Mouse (Mus musculus) embryonic stem cell, embryonic (primary cell): ENCODE data around the gene Zkscan16.

Source experiments
- CTCF ChIA-PET, 4 experiments: fragments of 300-600 bp in 2 of 4; fragments of 350-600 bp in 2 of 4; sonication (Branson Sonifier 250); formaldehyde crosslinking; loops; one replicate each; lab custom pipeline; 2022; ENCODE audit warnings: inconsistent platforms in 2 of 4; lab: Charles Lee
- POLR2A ChIA-PET, 4 experiments: fragments of 300-600 bp in 2 of 4; fragments of 350-600 bp in 2 of 4; sonication (Branson Sonifier 250); formaldehyde crosslinking; loops; one replicate each; lab custom pipeline; 2022; ENCODE audit warnings: antibody characterized with exemption in 4 of 4, inconsistent platforms in 1 of 4; lab: Charles Lee

Gene Zkscan16

DNA sequence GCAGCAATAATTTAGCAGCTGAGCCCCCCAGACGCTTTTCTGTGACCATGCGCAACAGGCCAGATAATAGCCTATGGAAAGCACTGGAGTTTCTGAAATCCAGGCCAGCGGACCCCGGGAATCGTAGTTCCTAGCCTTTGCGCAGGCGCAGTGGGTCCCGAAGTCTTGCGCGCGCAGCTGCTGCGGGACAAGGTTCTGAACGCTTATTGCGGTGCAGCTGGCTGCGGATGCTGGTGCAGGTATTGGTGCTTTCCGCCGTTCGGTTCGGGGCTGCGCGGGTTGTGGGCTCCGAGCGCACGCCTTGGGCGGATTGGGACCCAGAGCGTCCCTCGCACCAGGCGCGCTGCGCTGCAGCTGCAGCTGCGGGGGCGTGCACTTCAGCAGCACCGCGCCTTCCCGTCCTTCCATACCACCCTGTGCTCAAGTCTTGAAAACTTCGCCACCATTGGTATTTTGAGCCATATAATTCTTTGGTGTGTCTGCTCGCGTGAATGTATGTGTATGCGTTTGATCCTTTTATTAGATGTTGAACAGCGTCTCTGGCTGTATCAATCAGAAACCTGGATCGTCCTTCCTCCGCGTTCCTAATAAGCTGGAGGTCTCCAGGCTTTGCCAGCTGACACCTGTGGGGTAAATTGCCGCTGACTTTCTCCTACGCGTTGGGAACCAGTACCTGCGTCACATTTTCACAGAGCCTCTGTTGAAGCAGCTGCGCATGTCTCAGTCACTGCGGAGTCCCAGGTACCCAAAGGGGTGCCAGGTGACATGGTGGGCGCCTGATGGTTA, at the start of gene Zkscan16:
Gene Zkscan16 (plus strand): TSS at position 209 of the 786 bp plus-strand sequence.
- ChIA-PET POLR2A (interaction anchor here in 3 of 4 experiments (0.5 to 2.3 kb wide), 11 partner anchors 9 to 1619 kb away, joined by 3 to 9 read pairs (median 5); partner anchors contain the start of genes Dnajc25 (in 1 of the 3), Ecpas (in 1 of the 3) and Ptgr1 (in 1 of the 3)), CTCF (interaction anchor here (0.5 to 2.5 kb wide), 10 partner anchors 9 to 470 kb away, joined by 3 to 13 read pairs (median 5); no protein-coding TSS in a partner anchor)

DNA sequence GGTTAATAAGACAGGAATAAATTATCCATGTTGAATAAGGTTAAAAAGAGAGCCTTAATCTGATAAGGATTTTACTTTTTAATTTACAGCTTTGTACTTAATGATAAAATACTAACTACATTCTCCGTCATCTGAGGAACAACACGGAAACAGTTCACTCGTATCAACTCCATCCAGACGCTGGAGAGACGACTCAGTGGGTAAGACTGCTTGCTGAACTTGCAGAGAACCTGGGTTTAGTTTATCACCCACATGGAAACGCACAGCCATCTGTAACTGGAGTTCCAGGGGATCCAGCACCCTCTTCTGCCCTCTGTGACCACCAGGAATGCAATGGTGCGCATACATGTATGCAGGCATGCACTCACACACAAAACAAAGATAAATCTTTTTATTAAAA, 49.0 kb upstream of the Zkscan16 start:
- ChIA-PET CTCF (no interaction called here), POLR2A (interaction anchor here in 1 of 4 experiments (0.6 kb wide), 1 partner anchor 13 kb away, joined by 3 read pairs; no protein-coding TSS in a partner anchor)

DNA sequence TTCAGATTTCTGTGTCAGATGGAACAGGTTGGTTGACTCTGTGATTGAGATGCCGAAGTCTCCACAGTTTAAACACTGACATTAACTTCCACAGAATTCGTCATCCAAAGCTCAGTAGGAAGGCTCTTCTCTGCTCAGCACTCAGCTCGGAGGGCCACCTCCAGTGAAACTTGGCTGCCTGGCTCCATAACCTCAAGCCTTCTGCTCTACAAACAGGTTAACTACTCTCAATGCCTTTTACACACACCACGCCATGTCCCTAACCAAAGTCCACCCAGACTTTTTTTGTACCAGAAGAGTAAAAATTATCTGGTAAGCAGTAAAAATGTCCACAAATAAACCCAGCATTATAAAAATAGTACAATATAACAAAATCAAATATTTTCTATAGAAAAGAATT, 46.0 kb upstream of the Zkscan16 start:
- POLR2A ChIA-PET = interaction anchor here in 1 of 4 experiments (0.8 kb wide), 1 partner anchor 15 kb away, joined by 3 read pairs; the partner anchor contains the start of gene Ecpas
- CTCF ChIA-PET = no interaction called here

DNA sequence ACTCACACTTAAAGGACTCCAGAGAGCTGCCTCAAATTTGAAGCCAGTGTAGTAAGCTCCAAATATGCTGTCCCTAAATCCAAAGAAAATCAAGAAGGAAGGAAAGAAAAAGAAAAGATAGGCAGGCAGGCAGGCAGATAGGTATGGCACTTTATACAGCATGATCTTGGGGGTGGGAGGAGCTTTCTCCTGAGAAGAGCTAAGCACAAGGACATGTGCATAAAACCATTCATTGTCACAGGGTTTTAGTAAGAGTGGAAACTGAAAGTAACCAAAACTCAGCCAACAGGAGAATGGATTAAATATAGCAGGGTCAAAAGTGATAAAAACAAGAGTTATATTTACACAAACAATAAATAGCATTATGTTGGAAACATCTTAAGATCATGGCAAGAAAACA, 45.1 kb upstream of the Zkscan16 start:
- ChIA-PET CTCF (no interaction called here), POLR2A (interaction anchor here in 1 of 4 experiments (1.1 kb wide), 1 partner anchor 14 kb away, joined by 3 read pairs; the partner anchor contains the start of gene Ecpas)

DNA sequence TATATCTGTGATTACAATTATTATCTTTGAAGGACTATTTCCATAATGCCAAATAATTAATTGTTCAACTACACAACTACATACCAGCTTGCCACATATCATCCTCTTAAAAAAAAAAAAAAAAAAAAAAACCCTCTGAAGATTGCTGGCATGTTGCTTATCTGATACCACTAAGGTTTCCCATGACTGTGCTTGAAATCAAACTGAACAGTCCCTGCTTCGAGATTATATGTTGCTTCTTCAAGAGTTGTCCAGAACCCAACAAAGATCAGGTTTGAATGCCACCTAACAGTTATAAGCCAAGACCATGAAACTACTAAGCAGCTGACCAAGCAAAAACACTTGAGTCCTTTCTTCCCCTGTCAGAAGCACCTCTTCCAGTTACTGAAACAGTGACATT, 36.0 kb upstream of the Zkscan16 start:
- ChIA-PET POLR2A (interaction anchor here in 1 of 4 experiments (0.7 kb wide), 1 partner anchor 13 kb away, joined by 3 read pairs; no protein-coding TSS in a partner anchor), CTCF (interaction anchor here in 2 of 4 experiments (0.6 to 0.7 kb wide), 2 partner anchors 95 to 164 kb away, joined by 9 to 10 read pairs; no protein-coding TSS in a partner anchor)

DNA sequence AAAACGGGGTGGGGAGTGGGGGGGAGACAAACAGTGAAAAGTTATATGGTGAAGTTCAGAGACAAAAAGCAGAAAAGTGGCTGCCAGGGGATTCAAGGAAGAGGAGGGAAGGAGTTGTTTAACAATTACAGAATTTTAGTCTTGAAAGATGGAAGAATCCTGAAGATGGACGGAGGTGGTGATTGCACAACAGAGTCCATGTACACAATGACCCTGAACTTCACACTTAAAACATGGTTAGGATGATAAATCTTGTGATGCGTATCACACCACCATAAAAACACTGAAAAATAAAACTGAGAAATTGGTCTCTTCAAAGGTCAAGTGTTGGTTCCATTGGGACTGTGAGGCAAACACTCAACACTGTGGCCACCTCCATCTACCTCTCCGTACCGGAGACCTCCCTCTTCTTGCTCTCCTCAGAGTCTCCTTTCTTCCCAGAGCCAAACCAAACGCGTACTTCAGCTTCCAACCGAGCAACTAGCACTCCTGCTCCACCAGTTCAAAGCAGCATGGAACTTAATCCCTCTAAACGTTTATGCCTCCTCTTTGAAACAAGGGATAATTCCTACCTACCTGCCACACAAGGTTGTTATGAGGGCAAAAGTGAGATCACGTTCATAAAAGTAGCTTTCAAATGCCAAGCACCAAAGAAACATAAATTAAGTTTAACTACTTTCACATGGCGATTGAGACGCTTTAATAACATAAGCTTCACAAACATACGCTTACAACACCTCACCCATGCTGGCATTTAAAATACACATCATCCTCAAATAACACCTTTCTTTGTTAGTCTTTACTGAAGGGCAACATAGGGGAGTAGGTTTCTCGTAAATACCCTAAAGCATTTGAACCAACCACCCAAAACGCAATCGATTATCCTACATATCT, 33.0 kb upstream of the Zkscan16 start:
- ChIA-PET POLR2A (interaction anchor here in 3 of 4 experiments (0.6 to 3.1 kb wide), 24 partner anchors 8 to 1395 kb away, joined by 3 to 23 read pairs (median 4); partner anchors contain the start of genes Zkscan16 (in 2 of the 3), Dnajc25 (in 1 of the 3), Hsdl2 (in 1 of the 3) and Ptgr1 (in 1 of the 3)), CTCF (interaction anchor here in 1 of 4 experiments (1.4 kb wide), 1 partner anchor 90 kb away, joined by 6 read pairs; no protein-coding TSS in a partner anchor)

DNA sequence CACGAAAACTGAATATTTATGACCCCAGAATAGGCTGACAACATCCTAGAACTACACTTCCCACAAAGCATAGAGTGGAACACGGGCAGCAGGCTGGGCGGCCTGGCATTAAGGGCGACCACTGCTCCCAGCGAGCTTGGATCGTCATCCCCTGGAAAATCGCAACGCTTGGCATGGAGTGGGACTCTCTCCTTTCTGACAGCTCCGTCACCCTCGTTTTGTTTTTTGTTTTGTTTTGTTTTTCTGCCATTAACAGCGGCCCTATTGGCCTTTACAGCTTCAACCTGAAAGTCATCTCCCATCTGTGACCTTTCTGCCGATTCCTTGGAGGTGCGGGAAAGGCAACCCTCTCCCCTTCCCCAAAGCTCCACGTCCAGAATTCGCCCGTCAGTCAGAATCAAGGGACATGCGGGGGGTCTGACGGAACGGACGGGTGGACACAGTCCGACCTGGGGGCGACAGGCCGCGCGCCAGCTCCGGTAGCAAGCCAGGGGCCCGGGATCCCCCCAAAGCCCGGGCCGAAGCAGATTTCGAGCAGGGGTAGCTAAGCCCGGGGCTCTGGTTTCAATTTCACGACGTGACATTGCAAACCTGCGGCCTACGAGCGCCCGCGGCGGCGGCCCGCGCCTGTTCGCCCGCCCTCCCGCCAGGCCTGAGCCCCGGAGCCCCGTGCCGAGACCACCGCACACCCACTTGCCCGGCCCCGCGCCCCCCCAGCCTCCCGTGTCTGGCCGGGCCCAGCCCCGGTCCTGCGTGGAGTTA, 32.2 kb upstream of the Zkscan16 start:
- POLR2A ChIA-PET = interaction anchor here (0.6 to 3.1 kb wide), 37 partner anchors 9 to 1396 kb away, joined by 3 to 23 read pairs (median 3); partner anchors contain the start of genes Zkscan16 (in 2 of the 4), Dnajc25 (in 1 of the 4), Hsdl2 (in 1 of the 4) and Ptgr1 (in 1 of the 4)
- CTCF ChIA-PET = interaction anchor here in 2 of 4 experiments (0.8 to 1.4 kb wide), 5 partner anchors 24 to 658 kb away, joined by 3 to 6 read pairs (median 3); no protein-coding TSS in a partner anchor

DNA sequence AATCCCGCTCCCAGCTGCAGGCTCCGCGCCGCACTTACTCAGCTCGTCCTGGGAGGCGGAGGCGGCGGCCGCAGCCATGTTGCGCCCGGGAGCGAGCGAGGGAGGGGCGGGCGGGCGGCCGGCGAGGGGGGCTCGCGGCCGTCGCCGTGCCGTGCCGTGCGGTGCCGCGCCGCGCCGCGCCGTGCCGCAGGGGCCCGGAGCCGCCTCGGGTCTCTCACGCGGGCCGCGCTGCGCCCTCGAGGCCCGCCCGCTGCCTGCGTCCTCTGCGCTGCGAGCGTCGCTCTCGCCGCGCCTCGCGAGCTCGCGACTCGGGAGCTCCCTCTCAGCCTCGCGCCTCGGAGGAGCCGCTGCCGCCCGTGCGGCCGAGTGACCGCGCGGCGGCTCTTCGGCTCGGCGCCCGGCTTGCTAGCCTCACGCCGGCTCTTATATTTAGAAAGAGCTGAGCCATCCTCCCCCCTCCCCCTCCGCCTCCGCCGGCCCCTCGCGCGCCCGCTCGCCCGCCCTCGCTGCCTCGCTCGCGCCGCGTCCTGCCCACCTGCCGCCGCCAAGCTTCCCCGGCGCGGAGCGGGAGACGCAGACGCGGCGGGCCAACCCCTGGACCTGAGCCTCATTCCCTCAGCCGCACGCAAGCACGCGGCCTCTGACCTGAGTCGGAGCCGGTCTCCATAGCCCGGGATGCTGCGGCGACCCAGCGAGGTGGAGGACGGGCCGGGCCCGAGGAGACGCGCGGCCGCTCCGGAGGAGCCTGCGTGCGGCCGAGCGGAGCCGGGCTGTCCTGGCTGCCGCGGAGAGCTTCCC, 31.4 kb upstream of the Zkscan16 start:
- ChIA-PET CTCF (interaction anchor here in 3 of 4 experiments (0.6 to 1.4 kb wide), 7 partner anchors 23 to 659 kb away, joined by 3 to 7 read pairs (median 3); no protein-coding TSS in a partner anchor), POLR2A (interaction anchor here (0.5 to 3.1 kb wide), 46 partner anchors 9 to 955 kb away, joined by 3 to 23 read pairs (median 4); partner anchors contain the start of genes Dnajc25 (in 1 of the 4), Gng10 (in 1 of the 4), Hsdl2 (in 1 of the 4) and Ptgr1 (in 1 of the 4))

DNA sequence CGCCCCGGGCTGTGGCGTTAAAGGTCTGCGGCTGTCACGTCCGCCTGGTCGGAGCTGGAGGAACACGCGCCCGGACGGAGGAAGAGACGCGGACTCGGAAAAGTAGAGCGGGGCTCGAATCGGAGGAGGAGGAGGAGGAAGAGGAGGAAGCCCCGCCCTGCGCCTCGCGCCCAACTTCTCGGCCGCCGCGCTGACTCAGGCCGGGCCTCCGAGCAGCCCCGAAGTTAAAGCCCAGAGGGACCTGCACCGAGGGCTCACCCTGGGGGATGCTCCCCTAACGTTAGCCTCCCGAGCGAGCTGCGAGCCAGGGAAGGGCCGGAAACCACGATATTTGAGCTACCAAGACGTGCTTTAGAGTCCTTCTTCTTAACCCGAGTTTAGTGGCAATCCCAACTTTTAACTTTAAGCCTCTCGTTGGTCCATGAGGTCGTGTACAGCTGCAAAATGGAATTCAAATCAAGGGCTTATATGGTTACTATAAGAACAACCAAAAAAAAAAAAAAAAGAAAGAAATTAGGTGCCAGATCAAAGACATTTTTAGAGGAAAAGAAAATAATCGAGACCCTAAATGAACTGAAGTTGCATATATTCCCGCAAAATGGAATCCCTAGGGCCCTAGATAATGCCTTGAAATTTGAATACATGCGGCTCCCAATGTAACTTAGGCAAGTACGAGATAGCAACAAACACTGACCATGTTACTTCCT, 30.6 kb upstream of the Zkscan16 start, which contains the start of gene Ecpas:
Gene Ecpas (minus strand): TSS at position 121 of the 707 bp plus-strand sequence.
- CTCF ChIA-PET = interaction anchor here in 3 of 4 experiments (0.6 to 1.2 kb wide), 5 partner anchors 16 to 124 kb away, joined by 3 to 7 read pairs (median 5); no protein-coding TSS in a partner anchor
- POLR2A ChIA-PET = interaction anchor here (0.5 to 3.1 kb wide), 31 partner anchors 10 to 956 kb away, joined by 3 to 23 read pairs (median 4); partner anchors contain the start of genes Dnajc25 (in 1 of the 4), Gng10 (in 1 of the 4), Ptgr1 (in 1 of the 4) and Txn1 (in 1 of the 4)

DNA sequence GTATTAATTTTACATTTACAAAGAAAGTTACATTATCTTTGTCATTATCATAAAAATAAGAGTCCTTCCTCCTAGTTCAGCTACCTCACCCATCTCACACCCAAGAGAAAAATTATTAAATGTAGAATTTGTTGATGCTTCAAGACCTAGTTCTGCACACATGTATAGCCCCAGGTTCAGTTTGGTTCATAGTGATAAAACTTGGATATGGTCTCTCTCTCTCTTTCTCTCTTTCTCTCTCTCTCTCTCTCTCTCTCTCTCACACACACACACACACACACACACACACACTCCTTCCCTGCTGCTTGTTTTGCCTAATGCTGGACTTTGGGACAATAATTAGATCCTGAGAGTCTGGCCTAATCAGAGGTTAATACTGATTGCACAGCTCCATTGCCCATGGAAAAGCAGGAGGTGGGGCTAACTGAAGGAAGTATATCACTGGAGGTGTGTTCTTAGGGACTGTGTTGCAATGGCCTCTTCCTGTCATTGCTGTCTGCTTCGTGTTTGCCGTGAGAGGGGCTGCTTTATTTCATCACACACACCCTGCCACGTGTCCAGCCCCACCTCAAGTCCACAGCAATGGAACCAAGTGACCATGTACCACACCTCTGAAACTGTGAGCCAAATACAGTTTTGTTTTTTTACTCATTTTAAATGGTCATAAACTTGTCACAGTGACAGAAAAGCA, 29.9 kb upstream of the Zkscan16 start:
- POLR2A ChIA-PET = interaction anchor here in 3 of 4 experiments (0.7 to 3.1 kb wide), 13 partner anchors 11 to 957 kb away, joined by 3 to 23 read pairs (median 4); partner anchors contain the start of genes Ptgr1 (in 1 of the 3), Txn1 (in 1 of the 3) and Zkscan16 (in 1 of the 3)
- CTCF ChIA-PET = interaction anchor here in 2 of 4 experiments (0.6 to 0.8 kb wide), 2 partner anchors 16 to 86 kb away, joined by 5 read pairs; no protein-coding TSS in a partner anchor

DNA sequence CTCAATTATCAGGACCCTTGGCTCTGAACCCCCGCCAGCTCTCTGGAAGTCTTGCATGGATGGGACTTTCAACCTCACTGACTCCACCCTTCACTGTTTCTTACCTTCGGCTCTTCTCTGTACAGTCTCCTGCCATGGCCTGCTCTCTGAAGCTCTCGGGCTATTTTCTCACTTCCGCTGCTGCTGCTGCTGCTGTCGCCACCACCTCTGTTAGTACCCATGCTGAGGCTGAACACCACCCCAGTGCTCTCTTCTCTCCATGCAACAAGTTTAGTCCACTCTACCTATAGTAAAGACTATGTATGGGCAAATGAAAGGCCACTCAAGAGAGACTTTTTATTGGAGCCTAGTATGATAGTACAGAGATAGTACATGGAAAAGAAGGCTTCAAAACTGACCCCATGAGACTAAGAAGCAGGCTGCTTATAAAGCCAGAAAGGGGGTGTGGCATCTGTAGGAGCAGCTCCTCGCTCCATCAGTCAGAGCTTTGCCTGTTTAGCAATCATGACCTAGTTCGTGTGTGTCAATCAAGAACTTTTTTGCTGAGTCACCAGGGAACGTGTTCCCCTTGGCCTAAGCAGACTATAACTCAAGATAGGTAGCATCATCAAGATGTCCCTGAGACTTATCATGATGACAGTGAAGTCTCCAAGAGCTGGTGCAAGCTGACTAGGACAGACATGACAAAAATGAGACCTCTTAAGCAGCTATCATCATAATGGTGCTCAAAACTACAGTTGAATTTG, 28.2 kb upstream of the Zkscan16 start:
- POLR2A ChIA-PET = no interaction called here
- CTCF ChIA-PET = interaction anchor here in 1 of 4 experiments (1.0 kb wide), 1 partner anchor 84 kb away, joined by 3 read pairs; no protein-coding TSS in a partner anchor

DNA sequence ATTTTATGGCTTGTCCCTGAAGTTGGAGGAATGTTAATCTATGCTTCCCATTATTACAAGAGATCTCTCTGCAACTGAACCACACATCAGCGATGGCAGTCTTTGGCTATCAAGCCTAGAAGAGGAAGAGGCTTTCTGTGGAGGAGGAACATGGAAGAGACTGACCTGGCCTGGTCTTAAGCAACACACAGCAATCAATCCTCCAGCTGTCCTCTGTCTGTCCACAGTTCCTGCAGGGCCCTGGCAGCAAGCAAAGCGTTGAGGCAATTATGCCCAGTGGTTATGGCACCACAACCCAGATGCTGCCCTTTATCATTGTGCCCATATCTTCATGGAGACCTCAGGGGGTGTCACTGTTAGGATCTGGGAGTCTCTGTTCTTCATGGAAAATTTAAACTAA, 19.5 kb upstream of the Zkscan16 start:
- ChIA-PET POLR2A (no interaction called here), CTCF (interaction anchor here in 1 of 4 experiments (1.1 kb wide), 1 partner anchor 76 kb away, joined by 3 read pairs; no protein-coding TSS in a partner anchor)

DNA sequence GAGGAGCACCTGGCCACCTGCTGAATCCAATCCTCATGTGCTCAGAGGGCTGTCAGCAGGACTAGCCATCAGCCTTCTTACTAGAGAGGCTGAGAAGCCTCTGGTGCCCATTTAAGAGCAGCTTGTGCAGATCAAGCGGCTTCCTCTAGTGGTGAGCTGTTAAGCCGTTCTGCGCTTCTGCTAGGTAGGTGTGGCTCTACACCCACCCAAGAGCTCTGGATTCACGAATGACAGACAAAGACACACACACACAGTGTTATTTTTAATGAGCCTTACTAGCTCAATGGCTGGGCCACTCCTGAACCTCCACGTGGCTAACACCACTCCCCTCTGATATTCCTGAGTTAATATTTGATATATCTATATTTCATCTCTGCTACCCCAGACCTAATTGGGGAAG, 17.8 kb upstream of the Zkscan16 start:
- ChIA-PET POLR2A (interaction anchor here in 1 of 4 experiments (0.8 to 1.1 kb wide), 2 partner anchors 9 to 13 kb away, joined by 3 to 4 read pairs; partner anchors contain the start of gene Ecpas), CTCF (interaction anchor here in 1 of 4 experiments (1.0 kb wide), 1 partner anchor 510 kb away, joined by 5 read pairs; no protein-coding TSS in a partner anchor)

DNA sequence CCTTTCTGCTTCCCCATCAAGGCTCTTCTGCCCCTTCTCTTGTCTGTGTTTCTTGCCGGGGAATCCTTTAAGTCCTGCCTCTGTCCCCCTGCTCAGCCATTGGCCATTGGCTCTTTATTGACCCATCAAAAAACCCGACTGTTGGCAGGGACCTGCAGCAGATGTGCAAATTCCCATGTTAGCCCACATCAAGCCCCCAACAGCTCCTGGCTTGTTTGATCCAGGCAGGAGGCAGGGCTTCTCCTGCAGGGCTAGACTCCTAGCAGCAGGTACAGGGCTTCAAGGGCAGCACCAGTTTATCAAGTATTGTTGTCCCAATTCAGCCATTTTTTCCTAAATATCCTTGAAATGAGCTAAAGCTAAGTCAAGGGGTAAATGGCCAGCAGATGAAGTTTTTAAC, 17.3 kb upstream of the Zkscan16 start:
- ChIA-PET POLR2A (interaction anchor here in 1 of 4 experiments (1.1 kb wide), 1 partner anchor 13 kb away, joined by 4 read pairs; the partner anchor contains the start of gene Ecpas), CTCF (interaction anchor here in 2 of 4 experiments (0.6 to 1.0 kb wide), 2 partner anchors 294 to 511 kb away, joined by 4 to 5 read pairs; no protein-coding TSS in a partner anchor)
